Mouse (Mus musculus) brain, embryonic 14.5 days (tissue): Measurements from ENCODE around the gene Tjap1. TPM values are rescaled to one million over a fixed set of nuclear protein-coding genes. Genes with fewer than 3 reads are reported as not detected.

Experiments used
- DNase-seq: peaks from one replicate; pipeline ENCODE4 v3.0.0-alpha.2; 2011; ENCODE audit warnings: low read depth
- CTCF ChIP-seq: fragments of 200-500 bp; IDR thresholded peaks from 2 replicates; pipeline ENCODE4 v1.5.1; 2012; ENCODE audit warnings: inconsistent platforms, mild to moderate bottlenecking, moderate library complexity, borderline replicate concordance; ENCODE audit not compliant: insufficient read depth, insufficient read length; ENCODE audit errors: extremely low read depth
- POLR2A ChIP-seq: fragments of 200-500 bp; IDR thresholded peaks from 2 replicates; pipeline ENCODE4 v1.6.1; 2012; ENCODE audit warnings: mild to moderate bottlenecking, inconsistent platforms, borderline replicate concordance; ENCODE audit not compliant: poor library complexity, insufficient read depth, insufficient read length, severe bottlenecking; ENCODE audit errors: extremely low read depth
- polyA plus RNA-seq: library from polyadenylated mRNA; depleted of rRNA; stranded (reverse); fragments of >200 nt; gene quantifications from 2 replicates; pipeline ENCODE4 v1.2.3, GENCODE M21; 2012

Tjap1 gene
- polyA plus RNA-seq, 1 experiment: 58.8 TPM

- no peak for TF ChIP-seq POLR2A
- no peak for TF ChIP-seq CTCF
- DNase-seq: no peak
Measured at GRCm38 (mm10) chr17:46277586-46277985, 5.2 kb downstream of the Tjap1 start.

- TF ChIP-seq CTCF: no peak
- no peak for TF ChIP-seq POLR2A
- no peak for DNase-seq
Measured at GRCm38 (mm10) chr17:46275506-46275905, 7.3 kb downstream of the Tjap1 start.

DNA sequence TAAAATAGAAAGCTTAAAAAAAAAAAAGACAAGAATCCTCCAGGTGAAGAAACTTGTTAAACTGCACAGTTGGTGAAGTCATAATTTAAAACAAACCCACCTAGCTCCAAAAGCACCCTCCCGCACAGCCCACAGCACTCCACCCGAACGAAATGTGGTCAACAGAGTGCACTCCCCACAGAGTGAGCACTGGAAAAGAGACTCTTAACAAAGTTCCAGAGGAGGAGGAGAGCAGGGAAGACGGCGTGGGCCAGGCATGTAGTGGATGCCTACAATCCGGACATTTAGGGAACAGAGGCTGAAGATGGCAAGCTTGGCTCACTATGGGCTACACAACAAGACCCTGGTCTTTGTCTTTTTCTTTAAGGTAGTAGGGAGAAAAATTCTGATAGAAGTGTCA, 7.8 kb downstream of the Tjap1 start:
- no peak for DNase-seq
- TF ChIP-seq POLR2A (no peak), CTCF (no peak)

DNA sequence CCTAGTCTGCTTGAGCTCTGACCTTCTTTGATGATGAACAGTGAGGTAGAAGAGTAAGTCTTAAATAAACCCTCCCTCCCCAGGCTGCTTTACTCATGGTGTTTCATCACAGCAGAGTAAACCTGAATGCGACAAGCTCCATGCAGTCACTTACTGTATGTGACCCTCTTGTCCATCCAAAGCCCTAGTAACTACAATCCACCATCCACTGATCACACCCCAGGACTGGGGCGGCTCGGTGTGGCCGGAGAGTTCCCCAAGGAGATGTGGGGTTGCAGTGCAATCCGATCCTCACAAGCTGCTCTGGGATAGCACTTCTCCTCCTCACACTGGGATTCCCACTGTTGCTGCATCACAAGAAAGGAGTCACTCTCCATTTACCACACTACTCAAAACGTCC, 8.4 kb downstream of the Tjap1 start:
- no peak for DNase-seq
- TF ChIP-seq CTCF: no peak
- TF ChIP-seq POLR2A: no peak

DNA sequence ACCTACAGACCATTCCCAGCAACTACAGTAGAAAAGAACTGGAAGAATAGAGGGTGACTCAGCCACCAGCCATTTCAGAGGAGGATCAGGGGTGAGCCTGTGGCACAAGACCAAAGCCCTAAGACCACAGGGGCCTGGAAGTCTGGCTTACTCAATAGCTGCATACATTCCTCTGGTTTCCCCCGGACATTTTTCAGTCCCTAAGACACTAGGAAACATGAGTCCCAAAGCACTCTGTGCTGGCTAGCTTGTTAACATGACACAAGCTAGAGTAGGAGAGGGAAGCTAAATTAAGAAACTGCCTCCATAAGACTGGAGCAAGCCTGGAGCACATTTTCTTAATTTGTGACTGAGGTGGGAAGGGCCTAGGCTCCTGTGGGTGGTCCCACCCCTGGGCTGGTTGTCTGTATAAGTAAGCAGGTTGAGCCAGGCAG, 9.0 kb downstream of the Tjap1 start:
- DNase-seq: no peak
- TF ChIP-seq POLR2A (no peak), CTCF (no peak)

DNA sequence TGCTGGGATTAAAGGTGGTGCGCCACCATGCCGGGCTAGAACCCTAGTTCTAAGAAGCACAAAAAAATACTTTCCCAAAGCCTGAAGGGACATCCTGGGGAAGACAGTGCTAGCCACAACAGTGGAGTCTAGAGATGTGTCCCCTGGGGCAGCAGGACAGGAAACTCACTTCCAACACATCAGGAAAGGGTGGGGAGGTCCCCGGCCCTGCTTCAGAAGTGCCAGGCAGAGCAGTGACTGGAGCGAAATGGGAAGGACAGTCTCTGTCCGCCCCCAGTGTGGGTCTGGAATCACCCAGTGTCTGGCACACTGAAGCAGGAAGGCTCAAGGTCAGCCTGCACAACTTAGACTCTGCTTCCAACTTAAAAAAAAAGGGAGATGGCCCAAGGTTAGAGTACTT, 10.2 kb downstream of the Tjap1 start:
- TF ChIP-seq POLR2A: no peak
- no peak for TF ChIP-seq CTCF
- no peak for DNase-seq

DNA sequence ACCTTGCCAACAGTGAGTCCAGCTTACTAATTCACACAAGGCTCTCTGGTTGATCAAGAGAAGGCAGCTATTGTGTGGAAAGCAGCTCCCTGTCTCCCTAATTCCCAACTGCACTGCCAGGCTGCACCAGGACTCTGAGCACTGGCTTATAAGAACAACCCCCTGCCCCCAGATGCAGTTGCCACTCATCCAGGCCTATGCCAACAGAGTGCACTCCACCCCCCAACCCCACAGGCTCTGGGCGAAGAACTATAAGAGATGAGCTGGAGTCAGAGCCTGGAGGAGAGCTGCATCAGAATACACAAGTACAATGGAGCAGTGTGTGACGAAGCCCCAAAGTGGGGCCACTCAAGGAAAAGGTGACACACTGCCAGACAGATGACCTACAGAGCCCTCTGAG, 10.8 kb downstream of the Tjap1 start:
- TF ChIP-seq CTCF (no peak), POLR2A (no peak)
- no peak for DNase-seq

- no peak for TF ChIP-seq CTCF
- TF ChIP-seq POLR2A: no peak
- no peak for DNase-seq
Measured at GRCm38 (mm10) chr17:46269771-46270534, 12.9 kb downstream of the Tjap1 start.

DNA sequence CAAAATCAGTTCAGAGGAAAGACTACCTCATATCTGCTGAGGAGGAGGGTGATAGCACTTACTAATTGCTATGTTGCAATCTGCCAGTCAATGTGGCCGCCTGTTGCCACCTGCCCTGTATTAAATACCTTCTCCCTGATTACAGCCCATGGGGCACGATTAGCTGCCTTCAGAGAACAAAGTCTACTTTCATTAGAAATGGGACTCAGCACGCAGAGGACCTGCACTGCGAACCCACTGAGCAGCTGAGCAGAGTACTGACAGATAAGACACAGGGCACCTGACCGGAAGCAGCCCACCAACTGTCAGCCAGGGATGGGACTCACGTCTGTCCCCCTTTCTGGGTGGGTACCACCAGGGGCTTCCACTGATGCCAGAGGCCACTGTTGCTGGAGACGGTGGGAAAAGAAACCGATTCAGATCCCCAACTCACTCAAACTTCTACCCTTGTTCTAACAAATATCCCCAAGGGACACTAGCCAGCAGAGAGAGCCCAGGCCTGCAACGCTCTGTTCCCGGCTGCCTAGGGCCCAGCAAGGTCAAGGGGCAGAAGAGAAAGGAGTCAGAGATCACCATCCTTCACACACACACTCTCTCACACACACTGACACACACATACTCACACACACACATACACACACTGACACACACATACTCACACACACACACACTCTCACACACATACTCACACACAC, 14.7 kb downstream of the Tjap1 start:
- TF ChIP-seq CTCF (no peak), POLR2A (no peak)
- DNase-seq: no peak

DNA sequence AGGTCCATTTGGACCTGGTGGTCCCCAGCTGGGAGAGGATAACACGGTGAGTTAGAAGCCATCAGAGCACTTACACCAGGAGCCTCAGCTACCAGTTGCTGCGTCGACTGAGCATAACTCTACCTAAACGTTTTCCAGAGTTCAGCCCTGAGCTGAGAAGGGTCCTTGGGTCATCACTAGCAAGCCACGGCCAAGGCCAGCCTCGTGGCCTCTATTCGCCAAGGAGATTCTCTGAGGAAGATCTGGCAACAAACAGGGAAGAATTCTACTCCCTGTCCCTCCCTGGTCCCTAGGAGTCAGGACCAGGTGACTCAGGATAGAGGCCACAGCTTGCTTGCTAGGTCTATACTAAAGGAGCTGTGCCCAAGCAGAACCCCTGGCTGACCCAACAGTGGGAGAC, 15.3 kb downstream of the Tjap1 start:
- no peak for DNase-seq
- TF ChIP-seq POLR2A: no peak
- TF ChIP-seq CTCF: no peak

GRCm38 (mm10) chr17:46266986-46267385, 15.8 kb downstream of the Tjap1 start:
- no peak for TF ChIP-seq CTCF
- TF ChIP-seq POLR2A: no peak
- DNase-seq: no peak
